Mouse (Mus musculus) CH12.LX (cell line): ENCODE data around the gene Gm43191. TPM values are rescaled to one million over a fixed set of nuclear protein-coding genes. Genes with fewer than 3 reads are reported as not detected.

Experiments used
- DNase-seq: peaks from one replicate; pipeline ENCODE4 v3.0.0-alpha.2; 2013; ENCODE audit errors: extremely low read depth
- H3K27ac ChIP-seq: 2 replicates; pipeline ENCODE4 v1.5.1; 2012; ENCODE audit warnings: low read depth, mild to moderate bottlenecking, control low read depth, moderate library complexity; ENCODE audit not compliant: insufficient read depth
- H3K27me3 ChIP-seq: replicated peaks from 2 replicates; pipeline ENCODE3; 2012; ENCODE audit warnings: inconsistent platforms
- H3K36me3 ChIP-seq, 2 experiments: replicated peaks in 1 of 2; 2 replicates each; pipeline versions ENCODE3 to v1.6.1; 2012; ENCODE audit warnings: inconsistent platforms in 1 of 2, low read length in 1 of 2, mild to moderate bottlenecking in 1 of 2, mixed read lengths in 1 of 2, moderate library complexity in 1 of 2; ENCODE audit not compliant: control insufficient read depth in 1 of 2, insufficient read depth in 1 of 2
- H3K4me1 ChIP-seq, 2 experiments: 2 replicates each; pipeline ENCODE4 v1.6.1; 2012; ENCODE audit warnings: inconsistent platforms in 1 of 2, moderate library complexity in 1 of 2; ENCODE audit not compliant: insufficient read depth in 2 of 2, control insufficient read depth in 1 of 2
- H3K4me2 ChIP-seq: 2 replicates; pipeline ENCODE4 v1.6.1; 2012; ENCODE audit warnings: low read depth, mild to moderate bottlenecking, control low read depth; ENCODE audit not compliant: poor library complexity, insufficient read depth, severe bottlenecking
- H3K4me3 ChIP-seq, 3 experiments: fragments of 150-350 bp in 1 of 3; sonication (generic) in 1 of 3; replicated peaks in 1 of 3; 2 replicates each; pipeline versions ENCODE3 to v1.5.1; 2011 to 2012; ENCODE audit warnings: low read depth in 2 of 3, low read length in 2 of 3, mild to moderate bottlenecking in 2 of 3, moderate library complexity in 2 of 3, control low read depth in 1 of 3, improper control_type of control experiment in 1 of 3, inconsistent platforms in 1 of 3, mixed read lengths in 1 of 3; ENCODE audit not compliant: poor library complexity in 1 of 3
- H3K79me2 ChIP-seq: replicated peaks from 2 replicates; pipeline ENCODE4 v1.6.1; 2012; ENCODE audit warnings: mild to moderate bottlenecking, moderate library complexity; ENCODE audit not compliant: control insufficient read depth, poor library complexity, insufficient read depth, severe bottlenecking; ENCODE audit errors: extremely low read depth
- H3K9ac ChIP-seq: 2 replicates; pipeline ENCODE4 v1.6.1; 2012; ENCODE audit warnings: low read depth, mild to moderate bottlenecking, control low read depth, moderate library complexity; ENCODE audit not compliant: insufficient read depth
- H3K9me3 ChIP-seq: replicated peaks from 2 replicates; pipeline ENCODE3; 2012; ENCODE audit warnings: low read length, inconsistent platforms, mixed read lengths
- BHLHE40 ChIP-seq: IDR thresholded peaks from 2 replicates; pipeline ENCODE4 v1.6.1; 2011; ENCODE audit warnings: mild to moderate bottlenecking, low read depth, low read length, improper control_type of control experiment
- CHD1 ChIP-seq: IDR thresholded peaks from 2 replicates; pipeline ENCODE4 v1.6.1; 2012; ENCODE audit warnings: low read depth, low read length, improper control_type of control experiment, inconsistent platforms
- CTCF ChIP-seq, 2 experiments: IDR thresholded peaks in 1 of 2; conservative IDR thresholded peaks in 1 of 2; 2 replicates each; pipeline ENCODE4 v1.5.1; 2011 to 2012; ENCODE audit warnings: low read depth in 2 of 2, low read length in 2 of 2, improper control_type of control experiment in 1 of 2, inconsistent platforms in 1 of 2, mild to moderate bottlenecking in 1 of 2, moderate library complexity in 1 of 2
- ELF1 ChIP-seq: IDR thresholded peaks from 2 replicates; pipeline ENCODE4 v1.6.1; 2014; ENCODE audit warnings: low read depth, mild to moderate bottlenecking, inconsistent platforms, low read length, improper control_type of control experiment
- EP300 ChIP-seq: IDR thresholded peaks from 2 replicates; pipeline ENCODE4 v1.6.1; 2011; ENCODE audit warnings: low read length, improper control_type of control experiment
- ETS1 ChIP-seq: conservative IDR thresholded peaks from 2 replicates; pipeline ENCODE4 v1.6.1; 2012; ENCODE audit warnings: low read depth, mild to moderate bottlenecking, inconsistent platforms, low read length, improper control_type of control experiment, moderate library complexity
- HCFC1 ChIP-seq: IDR thresholded peaks from 2 replicates; pipeline ENCODE4 v1.6.1; 2012; ENCODE audit warnings: low read depth, mild to moderate bottlenecking, inconsistent platforms, low read length, improper control_type of control experiment
- IRF4 ChIP-seq: IDR thresholded peaks from 2 replicates; pipeline ENCODE4 v1.6.1; 2014; ENCODE audit warnings: low read depth, mild to moderate bottlenecking, inconsistent platforms, low read length, improper control_type of control experiment
- JUND ChIP-seq: conservative IDR thresholded peaks from 2 replicates; pipeline ENCODE4 v1.6.1; 2011; ENCODE audit warnings: low read depth, low read length, improper control_type of control experiment
- KAT2A ChIP-seq: IDR thresholded peaks from 2 replicates; pipeline ENCODE4 v1.6.1; 2012; ENCODE audit warnings: low read length, improper control_type of control experiment, inconsistent platforms; ENCODE audit not compliant: insufficient replicate concordance
- MAFK ChIP-seq: IDR thresholded peaks from 2 replicates; pipeline ENCODE4 v1.6.1; 2011; ENCODE audit warnings: low read length, improper control_type of control experiment; ENCODE audit not compliant: insufficient replicate concordance
- MEF2A ChIP-seq: IDR thresholded peaks from 2 replicates; pipeline ENCODE4 v1.6.1; 2014; ENCODE audit warnings: low read depth, mild to moderate bottlenecking, inconsistent platforms, low read length, improper control_type of control experiment, borderline replicate concordance
- MXI1 ChIP-seq: IDR thresholded peaks from 2 replicates; pipeline ENCODE4 v1.6.1; 2011; ENCODE audit warnings: mild to moderate bottlenecking, low read depth, low read length, improper control_type of control experiment
- NRF1 ChIP-seq: IDR thresholded peaks from 2 replicates; pipeline ENCODE4 v1.6.1; 2014; ENCODE audit warnings: low read depth, mild to moderate bottlenecking, inconsistent platforms, low read length, improper control_type of control experiment, moderate library complexity
- POLR2AphosphoS2 ChIP-seq: IDR thresholded peaks from 2 replicates; pipeline ENCODE4 v1.6.1; 2011; ENCODE audit warnings: low read depth, low read length, improper control_type of control experiment
- RAD21 ChIP-seq: IDR thresholded peaks from 2 replicates; pipeline ENCODE4 v1.6.1; 2011; ENCODE audit warnings: low read depth, mild to moderate bottlenecking, low read length, improper control_type of control experiment, moderate library complexity
- RCOR1 ChIP-seq: conservative IDR thresholded peaks from 2 replicates; pipeline ENCODE4 v1.6.1; 2012; ENCODE audit warnings: low read depth, mild to moderate bottlenecking, inconsistent platforms, low read length, improper control_type of control experiment
- SMC3 ChIP-seq: IDR thresholded peaks from 2 replicates; pipeline ENCODE4 v1.6.1; 2011; ENCODE audit warnings: low read depth, low read length, improper control_type of control experiment
- TBP ChIP-seq: conservative IDR thresholded peaks from 2 replicates; pipeline ENCODE4 v1.6.1; 2011; ENCODE audit warnings: low read depth, low read length, improper control_type of control experiment
- ZKSCAN1 ChIP-seq: IDR thresholded peaks from 2 replicates; pipeline ENCODE4 v1.6.1; 2012; ENCODE audit warnings: low read depth, inconsistent platforms, low read length, improper control_type of control experiment, borderline replicate concordance
- ZMIZ1 ChIP-seq: IDR thresholded peaks from 2 replicates; pipeline ENCODE4 v1.6.1; 2012; ENCODE audit warnings: low read depth, mild to moderate bottlenecking, inconsistent platforms, low read length, improper control_type of control experiment
- dilution Hi-C: fragments of 300-500 bp; cut with MboI; formaldehyde crosslinking; loops from 2 replicates; pipeline ENCODE4 v1.14.3; 2020; ENCODE audit warnings: low sequenced_read_pairs; ENCODE audit not compliant: extremely low pct_unique_long_range_greater_than_20kb, extremely low pct_ligation_motif_present
- in situ Hi-C: fragments of 300-500 bp; cut with MboI; formaldehyde crosslinking; loops from 3 replicates; pipeline ENCODE4 v1.14.3; 2019; ENCODE audit warnings: low sequenced_read_pairs, low pct_ligation_motif_present, low pct_unique_long_range_greater_than_20kb, mixed read lengths
- polyA plus RNA-seq: library from polyadenylated mRNA; unstranded; fragments of >175 nt; gene quantifications from 2 replicates; pipeline ENCODE4 v1.2.1, GENCODE M21; 2012; ENCODE audit warnings: low read depth; ENCODE audit not compliant: insufficient read length
- total RNA-seq, 2 experiments: library from RNA; depleted of rRNA; stranded (reverse); fragments of 300-350 nt in 1 of 2; fragments of >200 nt in 1 of 2; gene quantifications; 2 replicates each; pipeline ENCODE4 v1.2.3; 2012 to 2014

Gm43191 gene
- total and polyA plus RNA-seq, 3 experiments, result 0.51 TPM; not detected in 2

- TF ChIP-seq POLR2AphosphoS2 (no peak), CHD1 (no peak), MEF2A (no peak), ELF1 (no peak), SMC3 (no peak), HCFC1 (no peak), RCOR1 (no peak), EP300 (peak; percentile 21; the same call in 1 of the 2 replicates), TBP (no peak), MXI1 (peak; percentile 42; the same call in 1 of the 2 replicates), BHLHE40 (peak; percentile 97), NRF1 (no peak), RAD21 (no peak)
Observed at GRCm38 (mm10) chr3:116620636-116621370, 60.3 kb downstream of the Gm43191 start (continued).

DNA sequence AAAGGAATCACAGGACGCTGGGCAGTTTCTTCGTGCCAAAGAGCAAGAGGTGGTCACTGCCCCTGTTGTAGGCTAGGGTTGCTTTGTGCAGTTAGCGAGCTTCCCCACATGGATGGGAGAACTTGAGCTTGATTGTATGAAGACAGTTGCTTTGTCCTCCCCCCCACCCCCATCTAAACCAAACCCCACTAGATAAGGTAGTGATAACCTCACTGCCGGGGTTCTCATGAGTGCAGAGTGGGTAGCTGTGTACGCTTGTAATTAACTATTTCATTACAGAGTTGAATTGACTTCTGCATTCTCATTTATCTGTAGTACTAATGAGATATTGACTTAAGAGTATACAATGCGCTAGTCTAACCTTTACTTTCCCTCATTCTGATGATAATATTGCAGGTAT is 62.2 kb downstream of the Gm43191 start:
- TF ChIP-seq KAT2A (no peak), CHD1 (no peak), MAFK (no peak), HCFC1 (no peak)
- H3K27me3 ChIP-seq, result no peaks in the 10 kb centered on the region
- H3K9me3 ChIP-seq, result no peaks in the 10 kb centered on the region
- H3K4me2 ChIP-seq, result no peak overlapping the region
- DNase-seq, result no peak
- no peak overlapping the region for H3K9ac ChIP-seq
- no peak overlapping the region for H3K4me3 ChIP-seq
- in situ Hi-C loops, result no loop called here
- H3K36me3 ChIP-seq, result peaks cover 28 to 75% of the 10 kb centered on the region in 2 experiments
- no peaks in the 10 kb centered on the region for H3K79me2 ChIP-seq
- no peak overlapping the region for H3K27ac ChIP-seq
- dilution Hi-C loops, result no loop called here
- H3K4me1 ChIP-seq, result peaks cover 2 to 5% of the 10 kb centered on the region in 2 experiments; a peak in 1 of 4 replicates

DNA sequence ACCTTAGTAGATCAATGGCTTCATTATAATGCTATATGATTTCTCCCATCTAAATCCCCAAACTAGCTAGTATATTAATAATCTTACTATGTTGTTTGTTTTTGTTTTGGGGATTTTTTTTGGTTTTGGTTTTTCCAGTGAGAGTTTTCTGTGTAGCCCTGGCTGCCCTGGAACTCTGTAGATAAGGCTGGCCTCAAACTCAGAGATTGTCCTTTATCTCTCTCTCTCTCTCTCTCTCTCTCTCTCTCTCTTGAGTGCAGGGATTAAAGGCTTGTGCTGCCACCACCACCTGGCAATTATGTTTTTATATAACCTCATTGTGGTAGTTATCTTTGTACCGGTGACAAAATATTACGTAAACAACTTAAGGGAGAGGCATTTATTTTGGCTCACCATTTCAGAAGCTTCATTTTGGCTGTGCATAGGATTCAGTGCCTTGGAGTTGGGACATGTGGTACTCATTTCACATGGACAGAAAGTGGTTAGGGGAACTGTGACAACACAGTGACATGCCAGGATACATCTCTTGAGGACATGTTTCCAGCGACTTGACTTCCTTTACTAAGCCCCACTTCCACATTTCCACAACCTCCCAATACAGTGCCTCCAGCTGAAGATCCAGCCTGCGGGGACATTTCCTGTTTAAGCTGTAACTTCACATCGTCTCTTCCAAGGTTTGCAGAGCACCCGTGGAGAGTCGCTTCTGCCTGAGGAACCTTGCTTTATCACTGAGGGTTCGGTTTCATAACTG is 65.6 kb downstream of the Gm43191 start:
- Histone ChIP-seq H3K4me2 (no peak overlapping the region), H3K4me3 (no peak overlapping the region), H3K4me1 (peaks cover 0 to 2% of the 10 kb centered on the region in 2 experiments; a peak in 1 of 4 replicates), H3K27ac (no peak overlapping the region), H3K36me3 (peaks cover 34 to 70% of the 10 kb centered on the region in 2 experiments), H3K79me2 (no peaks in the 10 kb centered on the region), H3K9ac (no peak overlapping the region), H3K9me3 (no peaks in the 10 kb centered on the region), H3K27me3 (no peaks in the 10 kb centered on the region)
- no peak for TF ChIP-seq ETS1
- TF ChIP-seq MXI1, result no peak
- TF ChIP-seq CTCF (conservative IDR thresholded peaks at IDR 0.05 in 1 of 2, IDR thresholded peaks at IDR 0.05 in 1 of 2; ENCODE audit: low read depth in 2 of 2, low read length in 2 of 2), result no peak
- no peak for TF ChIP-seq KAT2A
- TF ChIP-seq RAD21, result no peak
- no peak for TF ChIP-seq JUND
- TF ChIP-seq POLR2AphosphoS2, result no peak
- no peak for TF ChIP-seq ZMIZ1
- no peak for TF ChIP-seq IRF4
- no peak for TF ChIP-seq ZKSCAN1
- TF ChIP-seq CHD1, result no peak
- TF ChIP-seq MEF2A, result no peak
- no peak for TF ChIP-seq TBP
- no peak for TF ChIP-seq SMC3
- no peak for DNase-seq
- dilution Hi-C loops (no loop called here), in situ Hi-C loops (no loop called here)
